Mouse (Mus musculus) CH12.LX (cell line): Measurements from ENCODE around the gene Tbc1d16. TPM values are rescaled to one million over a fixed set of nuclear protein-coding genes. Genes with fewer than 3 reads are reported as not detected.

Source experiments
- DNase-seq: peaks from one replicate; pipeline ENCODE4 v3.0.0-alpha.2; 2013; ENCODE audit errors: extremely low read depth
- H3K27ac ChIP-seq: 2 replicates; pipeline ENCODE4 v1.5.1; 2012; ENCODE audit warnings: low read depth, mild to moderate bottlenecking, control low read depth, moderate library complexity; ENCODE audit not compliant: insufficient read depth
- H3K27me3 ChIP-seq: replicated peaks from 2 replicates; pipeline ENCODE3; 2012; ENCODE audit warnings: inconsistent platforms
- H3K36me3 ChIP-seq, 2 experiments: replicated peaks in 1 of 2; 2 replicates each; pipeline versions ENCODE3 to v1.6.1; 2012; ENCODE audit warnings: inconsistent platforms in 1 of 2, low read length in 1 of 2, mild to moderate bottlenecking in 1 of 2, mixed read lengths in 1 of 2, moderate library complexity in 1 of 2; ENCODE audit not compliant: control insufficient read depth in 1 of 2, insufficient read depth in 1 of 2
- H3K4me1 ChIP-seq, 2 experiments: 2 replicates each; pipeline ENCODE4 v1.6.1; 2012; ENCODE audit warnings: inconsistent platforms in 1 of 2, moderate library complexity in 1 of 2; ENCODE audit not compliant: insufficient read depth in 2 of 2, control insufficient read depth in 1 of 2
- H3K4me2 ChIP-seq: 2 replicates; pipeline ENCODE4 v1.6.1; 2012; ENCODE audit warnings: low read depth, mild to moderate bottlenecking, control low read depth; ENCODE audit not compliant: poor library complexity, insufficient read depth, severe bottlenecking
- H3K4me3 ChIP-seq, 3 experiments: fragments of 150-350 bp in 1 of 3; sonication (generic) in 1 of 3; replicated peaks in 1 of 3; 2 replicates each; pipeline versions ENCODE3 to v1.5.1; 2011 to 2012; ENCODE audit warnings: low read depth in 2 of 3, low read length in 2 of 3, mild to moderate bottlenecking in 2 of 3, moderate library complexity in 2 of 3, control low read depth in 1 of 3, improper control_type of control experiment in 1 of 3, inconsistent platforms in 1 of 3, mixed read lengths in 1 of 3; ENCODE audit not compliant: poor library complexity in 1 of 3
- H3K79me2 ChIP-seq: replicated peaks from 2 replicates; pipeline ENCODE4 v1.6.1; 2012; ENCODE audit warnings: mild to moderate bottlenecking, moderate library complexity; ENCODE audit not compliant: control insufficient read depth, poor library complexity, insufficient read depth, severe bottlenecking; ENCODE audit errors: extremely low read depth
- H3K9ac ChIP-seq: 2 replicates; pipeline ENCODE4 v1.6.1; 2012; ENCODE audit warnings: low read depth, mild to moderate bottlenecking, control low read depth, moderate library complexity; ENCODE audit not compliant: insufficient read depth
- H3K9me3 ChIP-seq: replicated peaks from 2 replicates; pipeline ENCODE3; 2012; ENCODE audit warnings: low read length, inconsistent platforms, mixed read lengths
- BHLHE40 ChIP-seq: IDR thresholded peaks from 2 replicates; pipeline ENCODE4 v1.6.1; 2011; ENCODE audit warnings: mild to moderate bottlenecking, low read depth, low read length, improper control_type of control experiment
- EP300 ChIP-seq: IDR thresholded peaks from 2 replicates; pipeline ENCODE4 v1.6.1; 2011; ENCODE audit warnings: low read length, improper control_type of control experiment
- ETS1 ChIP-seq: conservative IDR thresholded peaks from 2 replicates; pipeline ENCODE4 v1.6.1; 2012; ENCODE audit warnings: low read depth, mild to moderate bottlenecking, inconsistent platforms, low read length, improper control_type of control experiment, moderate library complexity
- IRF4 ChIP-seq: IDR thresholded peaks from 2 replicates; pipeline ENCODE4 v1.6.1; 2014; ENCODE audit warnings: low read depth, mild to moderate bottlenecking, inconsistent platforms, low read length, improper control_type of control experiment
- JUN ChIP-seq: IDR thresholded peaks from 2 replicates; pipeline ENCODE4 v1.6.1; 2011; ENCODE audit warnings: low read depth, mild to moderate bottlenecking, low read length, improper control_type of control experiment, moderate library complexity; ENCODE audit not compliant: insufficient read depth
- MAFK ChIP-seq: IDR thresholded peaks from 2 replicates; pipeline ENCODE4 v1.6.1; 2011; ENCODE audit warnings: low read length, improper control_type of control experiment; ENCODE audit not compliant: insufficient replicate concordance
- MAX ChIP-seq: IDR thresholded peaks from 2 replicates; pipeline ENCODE4 v1.6.1; 2011; ENCODE audit warnings: low read length, improper control_type of control experiment
- MXI1 ChIP-seq: IDR thresholded peaks from 2 replicates; pipeline ENCODE4 v1.6.1; 2011; ENCODE audit warnings: mild to moderate bottlenecking, low read depth, low read length, improper control_type of control experiment
- MYC ChIP-seq: IDR thresholded peaks from 2 replicates; pipeline ENCODE4 v1.6.1; 2011; ENCODE audit warnings: low read depth, mild to moderate bottlenecking, improper control_type of control experiment, low read length
- POLR2AphosphoS2 ChIP-seq: IDR thresholded peaks from 2 replicates; pipeline ENCODE4 v1.6.1; 2011; ENCODE audit warnings: low read depth, low read length, improper control_type of control experiment
- TCF12 ChIP-seq: IDR thresholded peaks from 2 replicates; pipeline ENCODE4 v1.6.1; 2014; ENCODE audit warnings: low read depth, mild to moderate bottlenecking, inconsistent platforms, low read length, improper control_type of control experiment
- UBTF ChIP-seq: IDR thresholded peaks from 2 replicates; pipeline ENCODE4 v1.6.1; 2012; ENCODE audit warnings: low read depth, mild to moderate bottlenecking, inconsistent platforms, low read length, improper control_type of control experiment, moderate library complexity
- USF1 ChIP-seq: IDR thresholded peaks from 2 replicates; pipeline ENCODE4 v1.6.1; 2014; ENCODE audit warnings: low read depth, mild to moderate bottlenecking, inconsistent platforms, low read length, improper control_type of control experiment
- USF2 ChIP-seq: conservative IDR thresholded peaks from 2 replicates; pipeline ENCODE4 v1.6.1; 2011; ENCODE audit warnings: low read depth, low read length, improper control_type of control experiment
- ZKSCAN1 ChIP-seq: IDR thresholded peaks from 2 replicates; pipeline ENCODE4 v1.6.1; 2012; ENCODE audit warnings: low read depth, inconsistent platforms, low read length, improper control_type of control experiment, borderline replicate concordance
- dilution Hi-C: fragments of 300-500 bp; cut with MboI; formaldehyde crosslinking; loops from 2 replicates; pipeline ENCODE4 v1.14.3; 2020; ENCODE audit warnings: low sequenced_read_pairs; ENCODE audit not compliant: extremely low pct_unique_long_range_greater_than_20kb, extremely low pct_ligation_motif_present
- in situ Hi-C: fragments of 300-500 bp; cut with MboI; formaldehyde crosslinking; loops from 3 replicates; pipeline ENCODE4 v1.14.3; 2019; ENCODE audit warnings: low sequenced_read_pairs, low pct_ligation_motif_present, low pct_unique_long_range_greater_than_20kb, mixed read lengths
- polyA plus RNA-seq: library from polyadenylated mRNA; unstranded; fragments of >175 nt; gene quantifications from 2 replicates; pipeline ENCODE4 v1.2.1, GENCODE M21; 2012; ENCODE audit warnings: low read depth; ENCODE audit not compliant: insufficient read length
- total RNA-seq, 2 experiments: library from RNA; depleted of rRNA; stranded (reverse); fragments of 300-350 nt in 1 of 2; fragments of >200 nt in 1 of 2; gene quantifications; 2 replicates each; pipeline ENCODE4 v1.2.3; 2012 to 2014

Gene Tbc1d16
- total and polyA plus RNA-seq, 3 experiments: 0.79 to 15.9 (median 2.7) TPM

GRCm38 (mm10) chr11:119150442-119150841, 77.9 kb downstream of the Tbc1d16 start (continued):
- TF ChIP-seq MAX: no peak

- Histone ChIP-seq H3K4me3 (no peak overlapping the region), H3K9ac (no peak overlapping the region), H3K27ac (no peak overlapping the region), H3K27me3 (peaks cover 12% of the 10 kb centered on the region)
- dilution Hi-C loops: no loop called here
- in situ Hi-C loops: no loop called here
- TF ChIP-seq TCF12: peak; percentile 89
- TF ChIP-seq ZKSCAN1: no peak
- peak; percentile 64 for TF ChIP-seq EP300
- TF ChIP-seq JUN: peak; percentile 79
- no peak; the same call in 1 of the 2 replicates for TF ChIP-seq BHLHE40
- 0 out of 2 replicates have a peak, but pooled peaks have one; percentile 24 for TF ChIP-seq UBTF
- peak; percentile 65; the same call in 1 of the 2 replicates for TF ChIP-seq IRF4
- TF ChIP-seq ETS1: peak; percentile 87
- TF ChIP-seq, all 38 proteins: peak for 6
- no peak overlapping the region for H3K4me2 ChIP-seq
- no peaks in the 10 kb centered on the region for H3K9me3 ChIP-seq
- DNase-seq: no peak
- H3K4me1 ChIP-seq: peaks cover 63 to 95% of the 10 kb centered on the region in 2 experiments
- peaks cover 8% of the 10 kb centered on the region in 2 experiments for H3K36me3 ChIP-seq
- H3K79me2 ChIP-seq: no peaks in the 10 kb centered on the region
Measured at GRCm38 (mm10) chr11:119148829-119149228, 79.5 kb downstream of the Tbc1d16 start.

- dilution Hi-C loops: no loop called here
- TF ChIP-seq POLR2AphosphoS2 (no peak), MYC (no peak), MAFK (no peak), USF2 (no peak), MXI1 (no peak), USF1 (no peak)
- no peaks in the 10 kb centered on the region for H3K79me2 ChIP-seq
Measured at GRCm38 (mm10) chr11:119147153-119147552, 81.1 kb downstream of the Tbc1d16 start.

More at GRCm38 (mm10) chr11:119147153-119147552, 81.1 kb downstream of the Tbc1d16 start:
- Histone ChIP-seq H3K27me3 (peaks cover 9% of the 10 kb centered on the region), H3K36me3 (no peaks in the 10 kb centered on the region), H3K9me3 (no peaks in the 10 kb centered on the region), H3K4me3 (no peak overlapping the region), H3K9ac (no peak overlapping the region), H3K4me1 (peaks cover 58 to 99% of the 10 kb centered on the region in 2 experiments), H3K4me2 (no peak overlapping the region), H3K27ac (no peak overlapping the region)
- DNase-seq: no peak
- in situ Hi-C loops: no loop called here
